Mouse (Mus musculus) CH12.LX (cell line): ENCODE measurements at regions not wholly inside any gene's neighbourhood (a gene's known extent, or its start where the extent isn't known, plus 50 kb on each side); places are given as distances from the start of the nearest gene placed in this dataset.

ENCODE experiments used
- MAZ ChIP-seq: IDR thresholded peaks from 2 replicates; pipeline ENCODE4 v1.6.1; 2012; ENCODE audit warnings: low read depth, mild to moderate bottlenecking, inconsistent platforms, low read length, improper control_type of control experiment, moderate library complexity
- POLR2A ChIP-seq: IDR thresholded peaks from 2 replicates; pipeline ENCODE4 v1.6.1; 2011; ENCODE audit warnings: low read depth, mild to moderate bottlenecking, improper control_type of control experiment, low read length
- ZC3H11A ChIP-seq: IDR thresholded peaks from 2 replicates; pipeline ENCODE4 v1.6.1; 2012; ENCODE audit warnings: low read depth, mild to moderate bottlenecking, inconsistent platforms, low read length, improper control_type of control experiment

GRCm38 (mm10) chr8:17909316-17909715 is 1068.7 kb downstream of the Defb40 start:
- TF ChIP-seq POLR2A (no peak), MAZ (no peak), ZC3H11A (no peak)
